Mouse (Mus musculus) left cerebral cortex, adult 6 months (tissue): ENCODE measurements around the gene Slc1a6. TPM values are rescaled to one million over a fixed set of nuclear protein-coding genes. Genes with fewer than 3 reads are reported as not detected.

Experiments
- long read RNA-seq, 2 experiments: library from polyadenylated mRNA; unstranded; transcript quantifications; one replicate each; pipeline ENCODE4 v2.0.0; 2019 to 2020
- polyA plus RNA-seq: library from polyadenylated mRNA; unstranded; fragments of <200 nt; fragmentation: Nextera tagmentation; gene quantifications from 2 replicates; pipeline ENCODE4 v1.2.3, GENCODE M21; 2021

Gene Slc1a6
- polyA plus RNA-seq, result 2.0 and 3.3 TPM in 2 replicates
- long read RNA-seq, experiment 1, transcript Slc1a6-201 (10 exons, 2,029 nt), result major isoform, 10 of 12 reads
- long read RNA-seq, experiment 1, partial matches to known transcripts, result 0 of 12 reads
- long read RNA-seq, experiment 1, other reads (novel, unspliced or antisense), result 2 of 12 reads
- long read RNA-seq, experiment 2, partial matches to known transcripts, result 1 of 5 reads
- long read RNA-seq, experiment 2, other reads (novel, unspliced or antisense), result 1 of 5 reads

GRCm38 (mm10) chr10:78779981-78780651 lies at the start of gene Slc1a6:
TSS of gene Slc1a6 (plus strand) at chr10:78780496.

GRCm38 (mm10) chr10:78752452-78753191 lies 27.7 kb upstream of the Slc1a6 start, which contains the start of gene Ccdc105:
TSS of gene Ccdc105 (minus strand) at chr10:78753065.

GRCm38 (mm10) chr10:78852066-78852465 lies 71.8 kb downstream of the Slc1a6 start, which contains the start of gene Olfr1356:
TSS of gene Olfr1356 (minus strand) at chr10:78852166.

Other genes with a start within 250 kb of the Slc1a6 start
- 27.2 and 37.1 TPM in 2 replicates for gene Ilvbl, start 206.2 kb upstream of the Slc1a6 start, polyA plus RNA-seq
- 1.9 and 3.3 TPM in 2 replicates for gene Syde1, start 188.5 kb upstream of the Slc1a6 start, polyA plus RNA-seq
- gene Olfr1357, start 162.4 kb upstream of the Slc1a6 start, polyA plus RNA-seq, result not detected in 2 replicates
- not detected in 2 replicates for gene Casp14, start 62.2 kb upstream of the Slc1a6 start, polyA plus RNA-seq
- 0.11 and 0.13 TPM in 2 replicates for gene Ccdc105, start 27.4 kb upstream of the Slc1a6 start, polyA plus RNA-seq
- not detected in 2 replicates for gene Olfr1356, start 71.7 kb downstream of the Slc1a6 start, polyA plus RNA-seq
- not detected in 2 replicates for gene Olfr1355, start 95.0 kb downstream of the Slc1a6 start, polyA plus RNA-seq
- not detected in 2 replicates for gene Olfr1354, start 132.7 kb downstream of the Slc1a6 start, polyA plus RNA-seq
- not detected in 2 replicates for gene Olfr8, start 170.1 kb downstream of the Slc1a6 start, polyA plus RNA-seq
- not detected in 2 replicates for gene Olfr1353, start 182.8 kb downstream of the Slc1a6 start, polyA plus RNA-seq
- gene Olfr1352, start 200.6 kb downstream of the Slc1a6 start, polyA plus RNA-seq, result 0.03 TPM in 1 of 2 replicates, not detected in the other
- gene Olfr1351, start 232.0 kb downstream of the Slc1a6 start, polyA plus RNA-seq, result not detected in 2 replicates
- gene Olfr57, start 248.2 kb downstream of the Slc1a6 start, polyA plus RNA-seq, result not detected in 2 replicates